Mouse (Mus musculus): ENCODE measurements around the gene Fcna.

DNA sequence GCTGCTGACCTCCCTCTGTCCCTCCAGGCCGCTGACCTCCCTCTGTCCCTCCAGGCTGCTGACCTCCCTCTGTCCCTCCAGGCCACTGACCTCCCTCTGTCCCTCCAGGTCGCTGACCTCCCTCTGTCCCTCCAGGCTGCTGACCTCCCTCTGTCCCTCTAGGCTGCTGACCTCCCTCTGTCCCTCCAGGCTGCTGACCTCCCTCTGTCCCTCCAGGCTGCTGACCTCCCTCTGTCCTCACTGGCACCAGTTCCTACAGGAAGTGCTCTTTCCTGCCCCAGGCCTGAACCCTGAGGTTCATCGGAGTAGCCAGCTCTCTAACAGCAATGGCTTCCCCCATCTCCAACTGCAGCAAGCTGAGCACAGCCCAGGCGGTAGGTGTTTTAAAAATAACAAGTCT lies 908 bp upstream of the Fcna start:
- TF ChIP-seq CTCF (IDR thresholded peaks at IDR 0.05; ENCODE audit: insufficient read depth, low read length), result no peak
- no peak for TF ChIP-seq POLR2A (IDR thresholded peaks at IDR 0.05; ENCODE audit: borderline replicate concordance, extremely low read depth, low read depth, low read length)

All from lung, adult 2 months (tissue).